Mouse (Mus musculus): ENCODE data around the gene Asgr2. TPM values are rescaled to one million over a fixed set of nuclear protein-coding genes. Genes with fewer than 3 reads are reported as not detected.
"Not testable (repeated sequence)": the region's sequence is repeated elsewhere in the genome, so short reads cannot be mapped to it uniquely, and the experiment has no call there.

Gene Asgr2
- total and polyA plus RNA-seq, 3 experiments = not detected

DNA sequence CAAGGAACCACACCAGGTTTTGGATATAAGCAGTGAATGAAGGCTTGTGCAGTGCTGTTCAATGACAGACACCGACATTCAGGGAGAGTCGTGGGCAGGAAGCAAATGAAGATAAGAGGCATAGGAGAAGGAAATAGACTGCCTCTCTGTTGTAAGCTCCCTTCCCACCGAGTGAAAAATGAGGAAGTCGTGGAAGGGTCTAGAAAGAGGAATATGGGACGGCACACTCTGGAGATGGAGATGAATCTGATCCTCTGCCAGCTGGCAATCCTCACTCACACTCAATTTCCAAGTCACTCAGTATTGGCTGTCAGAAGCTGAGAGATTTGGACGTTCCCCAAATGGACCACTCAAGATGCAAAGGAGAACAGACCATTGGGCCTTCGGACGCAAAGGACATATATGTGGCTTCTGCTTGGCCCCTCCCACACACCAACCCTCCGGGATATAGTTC lies 37.5 kb downstream of the Asgr2 start, which contains the start of gene Mgl2:
Mgl2 (plus strand) TSS at position 404 of the 454 bp plus-strand sequence.
- Histone ChIP-seq H3K36me3 (replicated peaks) (no peaks in the 10 kb centered on the region), H3K27me3 (ENCODE audit: insufficient read depth, low read length) (peaks cover 3% of the 10 kb centered on the region), H3K4me3 (ENCODE audit: low read depth, low read length) (no peak within 1 kb of the TSS), H3K4me1 (ENCODE audit: insufficient read depth, low read depth, low read length) (no peaks in the 10 kb centered on the region), H3K9me3 (replicated peaks) (no peaks in the 10 kb centered on the region)
- no peak for ATAC-seq (ENCODE audit: extremely low read depth, insufficient number of reproducible peaks, low FRiP score, poor library complexity, severe bottlenecking)
- DNase-seq (ENCODE audit: low spot score) = no peak
- TF ChIP-seq GATA1 (IDR thresholded peaks at IDR 0.05; ENCODE audit: borderline replicate concordance, low read length) = no peak

DNA sequence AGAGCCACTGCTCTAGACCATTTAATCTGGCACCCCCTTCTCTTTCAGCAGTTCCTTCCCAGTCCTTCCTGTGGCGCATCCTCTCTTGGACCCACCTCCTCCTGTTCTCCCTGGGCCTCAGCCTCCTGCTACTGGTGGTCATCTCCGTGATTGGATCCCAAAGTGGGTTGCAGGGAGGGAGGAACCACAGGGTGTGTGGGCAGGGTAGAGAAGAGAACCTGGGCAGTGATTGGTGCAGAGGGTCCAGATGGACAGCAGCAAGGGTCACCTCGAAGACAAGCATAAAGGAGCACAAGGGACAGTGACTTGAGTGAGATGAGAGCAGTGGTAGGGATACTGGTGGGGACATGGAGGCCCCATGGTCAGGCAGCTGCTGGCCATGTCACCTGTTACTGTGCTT lies 42.6 kb downstream of the Asgr2 start:
- not testable (repeated sequence) for H3K4me3 ChIP-seq (ENCODE audit: low read depth, low read length); H3K4me1 ChIP-seq (ENCODE audit: insufficient read depth, low read depth, low read length); DNase-seq (ENCODE audit: low spot score); ATAC-seq (ENCODE audit: extremely low read depth, insufficient number of reproducible peaks, low FRiP score, poor library complexity, severe bottlenecking); H3K36me3 ChIP-seq (replicated peaks); H3K9me3 ChIP-seq (replicated peaks)
- H3K27me3 ChIP-seq (ENCODE audit: insufficient read depth, low read length) = peaks cover 14% of the 10 kb centered on the region

DNA sequence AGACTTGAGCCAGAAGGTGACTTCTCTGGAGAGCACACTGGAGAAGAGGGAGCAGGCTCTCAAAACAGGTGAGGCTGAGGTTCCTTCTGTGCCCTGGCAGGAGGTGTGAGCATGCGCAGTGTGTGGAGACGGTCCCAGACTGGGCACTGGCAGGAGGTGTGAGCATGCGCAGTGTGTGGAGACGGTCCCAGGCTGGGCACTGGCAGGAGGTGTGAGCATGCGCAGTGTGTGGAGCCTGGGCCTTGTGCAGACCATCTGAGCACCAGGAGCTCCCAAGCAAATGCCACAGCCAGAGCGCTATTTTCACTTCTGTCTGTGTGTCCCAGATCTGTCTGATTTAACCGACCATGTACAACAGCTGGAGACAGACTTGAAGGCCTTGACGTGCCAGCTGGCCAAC lies 43.5 kb downstream of the Asgr2 start:
- not testable (repeated sequence) for H3K4me1 ChIP-seq (ENCODE audit: insufficient read depth, low read depth, low read length); H3K36me3 ChIP-seq (replicated peaks); DNase-seq (ENCODE audit: low spot score); H3K9me3 ChIP-seq (replicated peaks); H3K4me3 ChIP-seq (ENCODE audit: low read depth, low read length); ATAC-seq (ENCODE audit: extremely low read depth, insufficient number of reproducible peaks, low FRiP score, poor library complexity, severe bottlenecking)
- peaks cover 17% of the 10 kb centered on the region for H3K27me3 ChIP-seq (ENCODE audit: insufficient read depth, low read length)

DNA sequence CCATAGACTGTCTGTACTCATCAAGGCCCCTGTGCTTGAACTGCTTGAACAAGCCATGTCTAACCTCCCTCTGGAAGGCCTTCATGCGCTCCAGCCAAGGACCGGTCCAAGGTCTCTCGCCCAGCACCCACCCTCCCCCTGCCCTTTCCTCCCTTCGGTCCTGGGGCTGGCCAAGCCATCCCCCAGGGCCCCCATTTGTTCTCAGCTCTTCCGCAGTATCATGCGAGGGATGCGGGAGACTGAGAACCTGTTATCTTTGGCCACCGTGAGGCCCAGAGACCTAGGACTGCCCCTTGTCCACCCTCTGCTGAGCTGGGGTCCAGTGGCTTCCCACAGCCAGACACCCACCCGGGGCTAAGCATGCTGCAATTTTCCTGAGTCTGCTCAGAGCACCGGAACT lies 46.7 kb downstream of the Asgr2 start:
- Histone ChIP-seq H3K36me3 (replicated peaks) (no peaks in the 10 kb centered on the region), H3K4me1 (ENCODE audit: insufficient read depth, low read depth, low read length) (no peaks in the 10 kb centered on the region), H3K4me3 (ENCODE audit: low read depth, low read length) (no peak overlapping the region), H3K9me3 (replicated peaks) (no peaks in the 10 kb centered on the region), H3K27me3 (ENCODE audit: insufficient read depth, low read length) (peaks cover 17% of the 10 kb centered on the region)
- no peak for TF ChIP-seq CTCF (IDR thresholded peaks at IDR 0.05; ENCODE audit: low read depth, low read length)
- no peak for TF ChIP-seq GATA1 (IDR thresholded peaks at IDR 0.05; ENCODE audit: borderline replicate concordance, low read length)
- TF ChIP-seq TAL1 (conservative IDR thresholded peaks at IDR 0.05; ENCODE audit: low read depth, low read length) = no peak
- no peak for TF ChIP-seq GATA2 (IDR thresholded peaks at IDR 0.05; ENCODE audit: borderline replicate concordance, low read depth, low read length)
- no peak for ATAC-seq (ENCODE audit: extremely low read depth, insufficient number of reproducible peaks, low FRiP score, poor library complexity, severe bottlenecking)
- DNase-seq (ENCODE audit: low spot score) = no peak

DNA sequence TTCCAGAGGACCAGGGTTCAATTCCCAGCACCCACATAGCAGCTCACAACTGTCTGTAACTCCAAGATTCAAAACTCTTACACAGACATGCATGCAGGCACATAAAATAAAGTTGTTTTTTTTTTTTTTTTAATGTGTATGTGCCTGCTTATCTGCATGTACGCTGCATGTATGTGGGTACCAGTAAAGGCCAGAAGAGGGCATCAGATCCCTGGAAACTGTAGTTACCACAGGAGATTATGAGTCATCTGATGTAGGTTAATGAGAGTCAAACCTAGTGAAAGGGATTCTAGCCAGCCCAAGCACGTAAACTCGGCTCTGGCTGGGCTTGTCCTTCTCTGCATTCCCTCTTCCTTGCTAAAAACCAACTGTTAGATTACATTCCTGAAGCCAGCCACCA lies 58.6 kb downstream of the Asgr2 start:
- no peak for ATAC-seq (ENCODE audit: extremely low read depth, insufficient number of reproducible peaks, low FRiP score, poor library complexity, severe bottlenecking)
- no peaks in the 10 kb centered on the region for H3K36me3 ChIP-seq (replicated peaks)
- DNase-seq (ENCODE audit: low spot score) = no peak
- no peaks in the 10 kb centered on the region for H3K27me3 ChIP-seq (ENCODE audit: insufficient read depth, low read length)
- no peaks in the 10 kb centered on the region for H3K4me1 ChIP-seq (ENCODE audit: insufficient read depth, low read depth, low read length)
- no peak overlapping the region for H3K4me3 ChIP-seq (ENCODE audit: low read depth, low read length)
- TF ChIP-seq GATA1 (IDR thresholded peaks at IDR 0.05; ENCODE audit: borderline replicate concordance, low read length) = no peak
- no peak for TF ChIP-seq GATA2 (IDR thresholded peaks at IDR 0.05; ENCODE audit: borderline replicate concordance, low read depth, low read length)
- TF ChIP-seq POLR2AphosphoS5 (IDR thresholded peaks at IDR 0.05; ENCODE audit: insufficient replicate concordance, low read depth, low read length) = no peak
- TF ChIP-seq TAL1 (conservative IDR thresholded peaks at IDR 0.05; ENCODE audit: low read depth, low read length) = no peak
- TF ChIP-seq CTCF (IDR thresholded peaks at IDR 0.05; ENCODE audit: low read depth, low read length) = no peak
- H3K9me3 ChIP-seq (replicated peaks) = peaks cover 16% of the 10 kb centered on the region

Other genes starting within 250 kb of the Asgr2 start
Only the 20 nearest of the 30 such genes appear.
- 1.4 and 1.6 TPM in 2 replicates for gene Ybx2, start 156.8 kb upstream of the Asgr2 start, total RNA-seq (2014; fragmentation: Nextera tagmentation)
- gene Ybx2, start 156.8 kb upstream of the Asgr2 start, total RNA-seq (2017) = 0.23 TPM in 1 of 2 replicates, not detected in the other
- 0.04 TPM in 1 of 2 replicates, not detected in the other for gene Ybx2, start 156.8 kb upstream of the Asgr2 start, polyA plus RNA-seq (2012)
- gene Slc2a4, start 144.5 kb upstream of the Asgr2 start, total RNA-seq (2014; fragmentation: Nextera tagmentation) = 0.39 and 10.6 TPM in 2 replicates
- gene Slc2a4, start 144.5 kb upstream of the Asgr2 start, total RNA-seq (2017) = 0.06 and 0.16 TPM in 2 replicates
- gene Slc2a4, start 144.5 kb upstream of the Asgr2 start, polyA plus RNA-seq (2012) = 0.16 TPM in 1 of 2 replicates, not detected in the other
- gene Cldn7, start 127.9 kb upstream of the Asgr2 start, total RNA-seq (2014; fragmentation: Nextera tagmentation) = not detected in 2 replicates
- gene Cldn7, start 127.9 kb upstream of the Asgr2 start, total RNA-seq (2017) = not detected in 2 replicates
- not detected in 2 replicates for gene Cldn7, start 127.9 kb upstream of the Asgr2 start, polyA plus RNA-seq (2012)
- gene Ctdnep1, start 111.5 kb upstream of the Asgr2 start, total RNA-seq (2014; fragmentation: Nextera tagmentation) = 164 and 177 TPM in 2 replicates
- 36.2 and 37.4 TPM in 2 replicates for gene Ctdnep1, start 111.5 kb upstream of the Asgr2 start, total RNA-seq (2017)
- gene Ctdnep1, start 111.5 kb upstream of the Asgr2 start, polyA plus RNA-seq (2012) = 227 and 274 TPM in 2 replicates
- 54.5 and 72.7 TPM in 2 replicates for gene Elp5, start 110.1 kb upstream of the Asgr2 start, total RNA-seq (2014; fragmentation: Nextera tagmentation)
- 69.9 and 84.5 TPM in 2 replicates for gene Elp5, start 110.1 kb upstream of the Asgr2 start, total RNA-seq (2017)
- gene Elp5, start 110.1 kb upstream of the Asgr2 start, polyA plus RNA-seq (2012) = 10.3 and 10.4 TPM in 2 replicates
- 762 and 788 TPM in 2 replicates for gene Gabarap, start 101.5 kb upstream of the Asgr2 start, total RNA-seq (2014; fragmentation: Nextera tagmentation)
- 569 and 637 TPM in 2 replicates for gene Gabarap, start 101.5 kb upstream of the Asgr2 start, total RNA-seq (2017)
- gene Gabarap, start 101.5 kb upstream of the Asgr2 start, polyA plus RNA-seq (2012) = 265 and 345 TPM in 2 replicates
- 47.0 and 56.4 TPM in 2 replicates for gene Phf23, start 96.9 kb upstream of the Asgr2 start, total RNA-seq (2014; fragmentation: Nextera tagmentation)
- 84.0 and 84.4 TPM in 2 replicates for gene Phf23, start 96.9 kb upstream of the Asgr2 start, total RNA-seq (2017)
- gene Phf23, start 96.9 kb upstream of the Asgr2 start, polyA plus RNA-seq (2012) = 92.1 and 95.5 TPM in 2 replicates
- gene Dvl2, start 92.0 kb upstream of the Asgr2 start, total RNA-seq (2014; fragmentation: Nextera tagmentation) = 32.7 and 39.8 TPM in 2 replicates
- gene Dvl2, start 92.0 kb upstream of the Asgr2 start, total RNA-seq (2017) = 44.8 and 49.6 TPM in 2 replicates
- 66.5 and 71.8 TPM in 2 replicates for gene Dvl2, start 92.0 kb upstream of the Asgr2 start, polyA plus RNA-seq (2012)
- 16.3 and 21.7 TPM in 2 replicates for gene Acadvl, start 77.2 kb upstream of the Asgr2 start, total RNA-seq (2014; fragmentation: Nextera tagmentation)
- gene Acadvl, start 77.2 kb upstream of the Asgr2 start, total RNA-seq (2017) = 31.1 and 31.7 TPM in 2 replicates
- 16.3 and 21.0 TPM in 2 replicates for gene Acadvl, start 77.2 kb upstream of the Asgr2 start, polyA plus RNA-seq (2012)
- gene Dlg4, start 75.7 kb upstream of the Asgr2 start, total RNA-seq (2014; fragmentation: Nextera tagmentation) = 10.9 and 14.0 TPM in 2 replicates
- 1.1 and 2.2 TPM in 2 replicates for gene Dlg4, start 75.7 kb upstream of the Asgr2 start, total RNA-seq (2017)
- gene Dlg4, start 75.7 kb upstream of the Asgr2 start, polyA plus RNA-seq (2012) = 8.8 and 12.1 TPM in 2 replicates
- gene Asgr1, start 38.6 kb upstream of the Asgr2 start, total RNA-seq (2014; fragmentation: Nextera tagmentation) = not detected in 2 replicates
- not detected in 2 replicates for gene Asgr1, start 38.6 kb upstream of the Asgr2 start, total RNA-seq (2017)
- not detected in 2 replicates for gene Asgr1, start 38.6 kb upstream of the Asgr2 start, polyA plus RNA-seq (2012)
- not detected in 2 replicates for gene Mgl2, start 37.7 kb downstream of the Asgr2 start, total RNA-seq (2014; fragmentation: Nextera tagmentation)
- 0.41 TPM in 1 of 2 replicates, not detected in the other for gene Mgl2, start 37.7 kb downstream of the Asgr2 start, total RNA-seq (2017)
- not detected in 2 replicates for gene Mgl2, start 37.7 kb downstream of the Asgr2 start, polyA plus RNA-seq (2012)
- 26.3 and 36.3 TPM in 2 replicates for gene Clec10a, start 63.6 kb downstream of the Asgr2 start, total RNA-seq (2014; fragmentation: Nextera tagmentation)
- gene Clec10a, start 63.6 kb downstream of the Asgr2 start, total RNA-seq (2017) = 89.8 and 103 TPM in 2 replicates
- gene Clec10a, start 63.6 kb downstream of the Asgr2 start, polyA plus RNA-seq (2012) = 4.3 and 5.1 TPM in 2 replicates
- gene Slc16a11, start 120.1 kb downstream of the Asgr2 start, total RNA-seq (2014; fragmentation: Nextera tagmentation) = not detected in 2 replicates
- 0.06 TPM in 1 of 2 replicates, not detected in the other for gene Slc16a11, start 120.1 kb downstream of the Asgr2 start, total RNA-seq (2017)
- gene Slc16a11, start 120.1 kb downstream of the Asgr2 start, polyA plus RNA-seq (2012) = not detected in 2 replicates
- gene Slc16a13, start 128.4 kb downstream of the Asgr2 start, total RNA-seq (2014; fragmentation: Nextera tagmentation) = 4.7 and 6.0 TPM in 2 replicates
- 4.6 and 5.7 TPM in 2 replicates for gene Slc16a13, start 128.4 kb downstream of the Asgr2 start, total RNA-seq (2017)
- 6.6 and 8.3 TPM in 2 replicates for gene Slc16a13, start 128.4 kb downstream of the Asgr2 start, polyA plus RNA-seq (2012)
- not detected in 2 replicates for gene Bcl6b, start 137.2 kb downstream of the Asgr2 start, total RNA-seq (2014; fragmentation: Nextera tagmentation)
- gene Bcl6b, start 137.2 kb downstream of the Asgr2 start, total RNA-seq (2017) = 0.22 TPM in 1 of 2 replicates, not detected in the other
- not detected in 2 replicates for gene Bcl6b, start 137.2 kb downstream of the Asgr2 start, polyA plus RNA-seq (2012)
- 64.9 and 75.9 TPM in 2 replicates for gene 0610010K14Rik, start 145.3 kb downstream of the Asgr2 start, total RNA-seq (2014; fragmentation: Nextera tagmentation)
- gene 0610010K14Rik, start 145.3 kb downstream of the Asgr2 start, total RNA-seq (2017) = 18.5 and 20.2 TPM in 2 replicates
- gene 0610010K14Rik, start 145.3 kb downstream of the Asgr2 start, polyA plus RNA-seq (2012) = 83.3 and 100 TPM in 2 replicates
- 2.9 and 3.5 TPM in 2 replicates for gene Gm21988, start 147.2 kb downstream of the Asgr2 start, total RNA-seq (2014; fragmentation: Nextera tagmentation)
- 1.2 and 1.9 TPM in 2 replicates for gene Gm21988, start 147.2 kb downstream of the Asgr2 start, total RNA-seq (2017)
- 3.2 TPM in 2 replicates for gene Gm21988, start 147.2 kb downstream of the Asgr2 start, polyA plus RNA-seq (2012)
- gene Rnasek, start 147.2 kb downstream of the Asgr2 start, total RNA-seq (2014; fragmentation: Nextera tagmentation) = 133 and 164 TPM in 2 replicates
- gene Rnasek, start 147.2 kb downstream of the Asgr2 start, total RNA-seq (2017) = 21.6 and 29.2 TPM in 2 replicates
- 119 and 152 TPM in 2 replicates for gene Rnasek, start 147.2 kb downstream of the Asgr2 start, polyA plus RNA-seq (2012)
- not detected in 2 replicates for gene Alox12, start 162.7 kb downstream of the Asgr2 start, total RNA-seq (2014; fragmentation: Nextera tagmentation)
- gene Alox12, start 162.7 kb downstream of the Asgr2 start, total RNA-seq (2017) = 0.11 and 0.12 TPM in 2 replicates
- gene Alox12, start 162.7 kb downstream of the Asgr2 start, polyA plus RNA-seq (2012) = 0.02 TPM in 1 of 2 replicates, not detected in the other

All from G1E (cell line).